Mouse (Mus musculus) C2C12 (cell line): ENCODE data around the gene Wdr90. TPM values are rescaled to one million over a fixed set of nuclear protein-coding genes. Genes with fewer than 3 reads are reported as not detected.

ENCODE experiments used
- H3K27me3 ChIP-seq: one replicate; pipeline ENCODE4 v1.6.1; 2011; ENCODE audit not compliant: control insufficient read depth, insufficient read depth, insufficient read length
- H3K36me3 ChIP-seq: one replicate; pipeline ENCODE4 v1.6.1; 2011; ENCODE audit not compliant: control insufficient read depth, insufficient read depth
- H3K4me3 ChIP-seq: one replicate; pipeline ENCODE4 v1.5.1; 2011; ENCODE audit warnings: mild to moderate bottlenecking, control low read depth; ENCODE audit not compliant: poor library complexity, insufficient read depth, severe bottlenecking
- H3K79me2 ChIP-seq: one replicate; pipeline ENCODE4 v1.6.1; 2011; ENCODE audit not compliant: control insufficient read depth, insufficient read depth
- H3K79me3 ChIP-seq: one replicate; pipeline ENCODE4 v1.6.1; 2011; ENCODE audit warnings: low read depth, control low read depth
- H3ac ChIP-seq: one replicate; pipeline ENCODE3; 2011; ENCODE audit warnings: low read depth; ENCODE audit not compliant: control insufficient read depth, insufficient read length
- CEBPB ChIP-seq: IDR thresholded peaks from one replicate; pipeline ENCODE4 v1.6.1; 2011; ENCODE audit warnings: low read depth, mild to moderate bottlenecking, control low read depth, moderate library complexity
- CTCF ChIP-seq: IDR thresholded peaks from one replicate; pipeline ENCODE4 v1.5.1; 2011; ENCODE audit not compliant: control insufficient read depth, insufficient read depth, insufficient read length
- FOSL1 ChIP-seq: IDR thresholded peaks from one replicate; pipeline ENCODE4 v1.8.0; 2011; ENCODE audit warnings: mild to moderate bottlenecking, low read length; ENCODE audit not compliant: poor library complexity, insufficient read depth, severe bottlenecking
- MAX ChIP-seq: IDR thresholded peaks from one replicate; pipeline ENCODE4 v1.6.1; 2011; ENCODE audit warnings: mild to moderate bottlenecking, control low read depth
- MYOD1 ChIP-seq: IDR thresholded peaks from one replicate; pipeline ENCODE4 v1.6.1; 2011; ENCODE audit warnings: low read depth; ENCODE audit not compliant: control insufficient read depth, insufficient read length
- MYOG ChIP-seq: IDR thresholded peaks from one replicate; pipeline ENCODE4 v1.6.1; 2011; ENCODE audit not compliant: control insufficient read depth, insufficient read length; ENCODE audit errors: extremely low read depth
- USF1 ChIP-seq: IDR thresholded peaks from one replicate; pipeline ENCODE4 v1.6.1; 2011; ENCODE audit warnings: low read depth, mild to moderate bottlenecking, control low read depth, moderate library complexity
- polyA plus RNA-seq: library from polyadenylated mRNA; unstranded; fragments of >200 nt; fragmentation: generic; extraction: Trizol; gene quantifications from one replicate; pipeline ENCODE4 v1.2.1, GENCODE M21; 2012; ENCODE audit warnings: missing spikeins

Wdr90 gene
- polyA plus RNA-seq, 1 experiment = 16.7 TPM

- Histone ChIP-seq H3K79me3 (peaks cover 5% of the 10 kb centered on the region), H3K79me2 (peaks cover 23% of the 10 kb centered on the region), H3K4me3 (peak within 1 kb of the TSS; percentile 72), H3K36me3 (peaks cover 26% of the 10 kb centered on the region), H3ac (peak within 1 kb of the TSS; percentile 99), H3K27me3 (no peaks in the 10 kb centered on the region)
- TF ChIP-seq CTCF (no peak), FOSL1 (no peak), USF1 (no peak), MYOG (no peak), CEBPB (no peak), MAX (no peak), MYOD1 (no peak)
Observed at GRCm38 (mm10) chr17:25844396-25844901, 16.9 kb downstream of the Wdr90 start, which contains the start of gene Rhot2. Rhot2 (minus strand) TSS chr17:25844851.

DNA sequence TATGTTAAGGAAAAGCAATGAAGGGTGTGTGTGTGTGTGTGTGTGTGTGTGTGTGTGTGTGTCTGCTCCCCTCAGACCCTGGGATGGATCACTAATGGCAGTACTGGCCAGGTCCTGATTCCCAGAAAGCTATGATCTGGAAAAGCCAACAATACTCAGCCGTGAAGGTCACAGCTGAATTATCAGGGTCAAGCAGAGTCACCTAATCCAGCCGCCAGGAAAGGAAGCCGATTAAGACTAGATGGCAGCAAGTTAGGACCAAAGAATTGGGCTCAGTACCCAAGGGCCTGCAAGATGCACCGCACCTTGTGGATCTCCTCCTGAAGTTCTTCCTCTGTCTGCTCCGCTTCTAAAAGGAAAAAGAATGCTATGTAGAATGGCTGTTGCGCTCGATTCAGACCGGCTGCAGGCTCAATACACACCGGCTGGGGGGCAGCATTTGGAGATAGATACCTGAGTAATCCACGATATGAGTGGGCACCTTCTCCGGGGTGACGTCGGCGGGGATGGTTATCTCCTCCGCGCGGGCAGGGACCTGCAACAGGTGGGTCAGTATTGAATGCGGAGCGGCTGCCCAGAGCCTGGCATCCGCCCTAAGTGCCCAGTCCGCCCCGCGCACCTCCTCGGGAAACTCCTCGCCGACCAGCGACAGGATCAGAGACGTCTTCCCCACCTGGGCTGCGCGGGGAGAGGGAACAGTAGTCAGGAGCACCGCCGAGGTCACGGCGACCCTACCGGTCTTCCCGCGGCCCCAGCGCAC lies 17.5 kb downstream of the Wdr90 start:
- Histone ChIP-seq H3K27me3 (no peaks in the 10 kb centered on the region), H3K4me3 (peak overlapping the region; percentile 72), H3K36me3 (peaks cover 32% of the 10 kb centered on the region), H3ac (peak overlapping the region; percentile 99), H3K79me3 (peaks cover 5% of the 10 kb centered on the region), H3K79me2 (peaks cover 23% of the 10 kb centered on the region)
- TF ChIP-seq CTCF (no peak), USF1 (no peak), FOSL1 (no peak), MAX (no peak), MYOG (no peak), MYOD1 (no peak), CEBPB (no peak)

DNA sequence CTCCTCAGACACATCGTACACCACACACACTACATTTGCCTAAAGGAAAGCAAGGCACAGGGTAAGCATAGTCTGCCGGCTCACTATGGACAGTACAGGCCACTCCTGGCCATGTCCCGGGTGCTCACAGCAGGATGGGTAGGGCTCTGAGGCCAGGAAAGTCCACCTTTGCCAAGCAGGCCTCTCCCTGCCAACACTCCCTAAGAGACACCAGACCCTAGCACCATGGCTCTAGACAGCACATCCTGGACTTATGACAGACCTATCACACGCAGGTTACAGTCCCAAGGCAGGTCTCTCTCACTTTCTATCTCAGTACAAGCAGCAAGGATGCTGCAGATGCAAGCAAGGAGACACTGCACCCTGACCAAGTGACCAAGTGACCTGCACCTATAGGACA lies 18.2 kb downstream of the Wdr90 start:
- TF ChIP-seq MYOG (no peak), CEBPB (no peak), USF1 (no peak), MAX (no peak), FOSL1 (no peak), CTCF (no peak), MYOD1 (no peak)
- Histone ChIP-seq H3K36me3 (peaks cover 37% of the 10 kb centered on the region), H3ac (peak overlapping the region; percentile 25), H3K79me2 (peaks cover 23% of the 10 kb centered on the region), H3K27me3 (no peaks in the 10 kb centered on the region), H3K4me3 (peak overlapping the region; percentile 72), H3K79me3 (peaks cover 5% of the 10 kb centered on the region)

DNA sequence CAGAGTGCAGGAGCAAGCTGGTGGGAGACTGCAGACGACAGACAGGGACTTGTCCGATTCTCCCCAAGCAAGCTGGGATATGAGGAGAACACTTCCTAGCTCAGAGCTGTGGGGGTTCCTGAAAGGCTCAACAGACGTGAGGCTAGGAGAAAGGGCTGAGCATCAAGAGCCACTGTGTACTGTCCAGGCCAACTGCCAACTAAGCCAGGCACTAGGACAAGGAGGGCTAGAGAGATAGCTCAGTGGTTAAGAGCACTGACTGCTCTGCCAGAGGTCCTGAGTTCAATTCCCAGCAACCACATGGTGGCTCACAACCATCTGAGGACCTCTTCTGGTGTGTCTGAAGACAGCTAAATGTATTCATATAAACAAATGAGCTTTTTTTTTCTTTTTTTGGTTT lies 18.8 kb downstream of the Wdr90 start:
- Histone ChIP-seq H3K27me3 (no peaks in the 10 kb centered on the region), H3K79me3 (peaks cover 5% of the 10 kb centered on the region), H3K36me3 (peaks cover 41% of the 10 kb centered on the region), H3ac (no peak overlapping the region), H3K79me2 (peaks cover 23% of the 10 kb centered on the region), H3K4me3 (no peak overlapping the region)
- TF ChIP-seq USF1 (no peak), CEBPB (no peak), MYOD1 (no peak), MAX (no peak), FOSL1 (no peak), MYOG (no peak), CTCF (no peak)

DNA sequence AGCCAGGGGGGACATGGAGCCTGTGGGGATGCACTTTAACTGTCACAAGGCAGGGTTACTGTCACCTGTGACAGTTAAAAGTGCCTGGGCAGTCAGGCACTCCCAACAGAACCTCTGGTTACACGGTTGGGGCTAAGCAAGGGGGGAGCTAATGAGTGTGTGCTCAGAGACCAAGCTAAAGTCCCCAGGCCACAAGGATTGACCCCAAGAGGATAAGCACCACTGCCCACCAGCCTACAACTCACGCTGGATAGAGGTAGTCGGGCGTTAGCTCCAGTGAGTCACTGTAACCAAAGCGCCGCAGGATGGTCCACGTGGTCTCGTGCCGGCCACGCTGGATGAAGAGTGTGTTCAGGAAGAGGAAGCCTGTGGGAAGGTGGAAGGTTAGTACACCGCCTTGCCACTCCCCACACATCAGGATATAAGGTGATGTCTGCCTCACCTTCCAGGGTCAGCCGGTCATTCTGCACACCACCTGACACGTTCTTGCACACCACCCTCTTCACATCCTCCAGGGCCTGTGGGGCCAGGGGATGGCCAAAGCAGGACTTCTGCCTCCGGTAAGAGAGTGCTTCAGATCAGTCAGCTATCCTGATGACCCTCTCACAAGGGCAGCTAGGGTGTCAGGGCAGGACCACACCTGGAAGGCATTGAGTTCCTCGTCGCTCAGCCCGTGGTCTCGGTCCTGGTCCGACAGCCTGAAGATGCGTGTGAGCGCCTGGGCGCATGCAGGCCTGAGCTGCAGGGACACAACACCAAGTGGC lies 20.0 kb downstream of the Wdr90 start, which contains the start of gene Gm20683:
Gene Gm20683, minus strand, starts transcription at position 647 of the 764 bp plus-strand sequence.
- peaks cover 23% of the 10 kb centered on the region for H3K79me2 ChIP-seq
- H3K36me3 ChIP-seq = peaks cover 41% of the 10 kb centered on the region
- peaks cover 5% of the 10 kb centered on the region for H3K79me3 ChIP-seq
- H3K27me3 ChIP-seq = no peaks in the 10 kb centered on the region
- H3ac ChIP-seq = no peak within 1 kb of the TSS
- no peak for TF ChIP-seq MAX
- no peak for TF ChIP-seq CEBPB
- no peak for TF ChIP-seq USF1
- TF ChIP-seq MYOD1 = no peak
- TF ChIP-seq FOSL1 = no peak
- no peak for TF ChIP-seq MYOG
- TF ChIP-seq CTCF = no peak
- no peak within 1 kb of the TSS for H3K4me3 ChIP-seq
